Mouse (Mus musculus) layer of hippocampus, postnatal 10 days (tissue): Measurements from ENCODE around the gene Tns1. TPM values are rescaled to one million over a fixed set of nuclear protein-coding genes. Genes with fewer than 3 reads are reported as not detected.
"Not testable (repeated sequence)": the region's sequence is repeated elsewhere in the genome, so short reads cannot be mapped to it uniquely, and the experiment has no call there.

Source experiments
- DNase-seq, 2 experiments: peaks; one replicate each; pipeline ENCODE4 v3.0.0; 2021; ENCODE audit warnings: low spot score in 2 of 2
- total RNA-seq, 2 experiments: library from RNA; stranded (reverse); gene quantifications; 2 replicates each; pipeline ENCODE4 v1.2.3; 2021

Tns1 gene
- total RNA-seq, 2 experiments from 2014 or later: 35.2 to 35.3 TPM

DNA sequence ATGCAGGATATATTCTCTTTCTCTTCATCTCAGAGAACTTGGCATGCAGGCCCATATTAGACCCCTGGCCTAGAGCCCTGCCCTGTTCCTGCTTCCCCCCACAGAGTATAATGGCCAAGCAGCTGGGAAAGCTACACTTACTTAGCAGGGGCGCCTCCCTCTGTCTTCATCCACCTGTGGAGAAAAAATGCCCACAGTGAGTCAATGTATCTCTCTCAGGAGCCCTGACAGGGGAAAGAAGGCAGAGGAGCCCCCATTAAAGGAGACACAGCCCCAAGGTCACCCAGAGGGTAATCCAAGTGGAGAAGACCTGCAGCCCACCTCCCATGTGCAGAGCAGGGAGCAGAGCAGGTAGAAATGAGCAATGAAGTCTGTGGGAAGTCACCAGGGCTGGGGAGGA, 208.0 kb downstream of the Tns1 start:
- DNase-seq: no peak

DNA sequence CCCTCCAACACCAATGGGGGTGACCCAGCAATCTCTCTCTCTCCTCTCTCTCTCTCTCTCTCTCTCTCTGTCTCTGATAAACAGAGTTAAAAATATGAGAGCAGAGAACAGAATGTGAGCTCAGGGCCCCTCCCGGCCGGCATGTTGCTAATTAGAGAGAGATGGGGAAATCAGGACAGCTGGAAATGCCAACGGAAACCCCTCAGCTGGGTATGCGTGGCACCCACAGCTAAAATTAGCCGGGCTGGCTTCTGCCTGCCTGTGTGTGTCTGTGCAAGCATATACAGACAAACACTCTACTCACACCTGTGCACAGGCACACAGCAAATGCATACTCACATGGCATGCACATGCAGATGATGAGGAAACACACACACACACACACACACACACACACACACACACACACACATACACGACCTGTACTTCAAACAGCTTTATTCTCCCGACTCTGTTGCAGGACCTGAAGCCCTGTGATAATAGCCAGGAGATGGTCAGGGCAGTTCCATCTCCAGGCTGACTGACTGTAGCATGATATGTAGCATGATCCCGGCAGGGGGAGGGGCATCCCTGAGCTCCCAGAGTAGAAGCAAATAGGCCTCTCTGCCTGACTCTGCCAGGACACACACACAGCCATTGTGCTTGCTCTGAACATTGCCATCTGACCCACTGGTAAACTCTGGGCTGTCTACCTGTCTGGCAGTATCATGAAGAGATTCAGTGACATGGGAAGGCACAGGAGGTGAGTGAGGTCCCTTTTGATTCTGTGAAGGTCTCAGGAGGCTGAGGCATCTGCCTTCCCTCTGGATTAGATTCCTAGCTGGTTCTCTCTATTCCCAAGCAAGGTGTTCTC, 208.8 kb downstream of the Tns1 start:
- DNase-seq: peak; percentile 53 to 66

DNA sequence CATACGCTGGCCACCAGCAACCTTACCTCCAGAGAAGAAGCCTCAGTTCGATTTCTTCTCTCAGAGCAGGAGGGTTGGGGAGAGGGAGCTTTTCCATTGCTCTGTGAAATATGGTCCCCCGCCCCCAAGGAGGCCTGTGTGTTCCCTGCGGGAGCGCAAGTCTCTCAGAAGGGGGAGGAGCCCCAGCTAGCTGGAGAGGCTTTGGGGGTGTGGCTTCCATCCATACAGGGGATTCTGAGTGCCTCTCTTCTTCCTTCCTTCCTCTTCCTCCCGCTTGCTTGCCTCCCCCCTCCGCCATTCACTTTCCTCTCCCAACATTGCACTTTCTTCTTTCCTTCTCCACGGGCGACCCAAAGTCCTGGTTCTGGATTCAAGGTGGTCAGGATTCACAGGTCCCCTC, 210.2 kb downstream of the Tns1 start:
- peak in 1 of 2 experiments; percentile 13 for DNase-seq

DNA sequence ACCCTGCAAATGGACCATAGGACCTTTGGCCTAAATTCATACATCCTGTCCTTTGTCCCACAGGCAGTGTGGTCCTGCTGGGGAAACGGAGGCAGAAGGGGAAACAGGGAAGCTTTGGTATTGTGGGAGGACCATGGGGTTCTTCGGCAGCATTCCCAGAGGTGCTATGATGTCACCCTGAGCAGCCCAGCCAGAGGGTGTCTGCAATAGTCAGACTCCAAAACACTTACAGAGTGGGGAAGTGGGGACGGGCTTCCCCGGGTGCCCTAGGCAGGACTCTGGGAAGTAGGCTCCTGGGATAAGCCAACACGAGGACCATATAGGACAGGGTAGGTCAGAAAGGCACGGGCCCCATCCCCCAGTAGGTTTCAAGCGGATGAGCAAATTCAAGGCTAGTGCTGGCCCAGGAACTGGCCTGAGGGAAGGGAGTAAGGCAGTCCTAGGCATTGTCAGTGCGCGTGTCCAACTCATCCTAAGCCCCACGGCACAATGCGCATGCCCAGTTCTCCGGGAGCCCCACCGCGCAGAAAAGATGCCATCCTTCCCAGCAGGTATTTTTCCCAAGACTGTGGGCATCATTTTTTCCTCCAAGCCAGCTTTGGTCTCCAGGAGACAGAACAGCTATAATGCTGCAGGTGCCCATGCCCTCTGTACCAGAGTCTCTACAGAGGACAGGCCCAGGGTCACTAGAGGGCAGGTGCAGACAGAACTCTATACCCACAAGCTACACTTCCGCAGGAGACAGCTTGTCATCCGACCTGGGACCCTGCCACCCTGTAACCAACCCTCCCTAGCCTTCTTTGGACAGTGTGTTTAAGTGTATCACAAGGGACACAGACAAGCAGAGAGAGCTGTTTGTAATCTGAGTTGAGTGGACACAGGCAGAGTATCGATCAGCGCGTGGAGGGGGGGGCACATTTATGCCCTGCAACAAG, 210.9 kb downstream of the Tns1 start:
- peak in 1 of 2 experiments; percentile 4 for DNase-seq

DNA sequence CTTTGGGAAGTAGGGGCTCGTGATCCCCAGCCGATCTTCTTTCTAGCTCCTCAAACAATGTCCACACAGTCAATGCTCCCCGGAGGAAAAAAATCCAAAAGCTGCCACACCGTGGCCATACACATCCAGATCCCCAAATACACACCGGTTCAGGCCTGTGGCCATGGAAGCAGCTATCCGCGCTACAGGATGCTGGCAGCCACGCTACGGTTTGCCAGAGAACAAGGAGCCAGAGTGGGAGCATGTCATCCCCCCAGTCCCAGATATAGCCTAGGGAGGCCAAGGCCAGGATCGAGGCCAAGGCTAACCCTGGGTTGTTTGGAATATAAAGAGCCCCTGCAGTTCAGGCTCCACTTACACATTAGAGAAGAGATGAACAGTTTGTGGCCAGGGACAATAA, 211.8 kb downstream of the Tns1 start:
- DNase-seq: peak in 1 of 2 experiments; percentile 3

DNA sequence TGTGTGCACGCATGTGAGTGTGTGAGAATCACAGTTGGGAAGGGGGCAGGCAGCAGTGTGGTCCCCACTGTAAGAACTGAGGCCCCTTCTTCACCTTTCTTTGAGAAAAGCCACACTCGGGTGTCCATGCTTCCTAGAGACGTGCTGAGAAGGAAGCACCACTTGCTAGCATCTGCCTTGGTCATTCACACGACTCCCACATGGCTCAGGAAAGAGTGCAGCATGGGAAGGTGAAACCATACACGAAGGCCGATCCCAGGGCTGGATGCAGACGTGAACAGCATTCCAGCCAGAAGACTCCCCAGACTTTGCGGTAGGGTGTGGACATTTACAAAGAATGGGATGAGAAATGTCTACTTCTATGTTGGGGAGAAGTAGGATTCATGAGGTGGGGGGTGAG, 212.3 kb downstream of the Tns1 start:
- peak in 1 of 2 experiments; percentile 3 for DNase-seq

DNA sequence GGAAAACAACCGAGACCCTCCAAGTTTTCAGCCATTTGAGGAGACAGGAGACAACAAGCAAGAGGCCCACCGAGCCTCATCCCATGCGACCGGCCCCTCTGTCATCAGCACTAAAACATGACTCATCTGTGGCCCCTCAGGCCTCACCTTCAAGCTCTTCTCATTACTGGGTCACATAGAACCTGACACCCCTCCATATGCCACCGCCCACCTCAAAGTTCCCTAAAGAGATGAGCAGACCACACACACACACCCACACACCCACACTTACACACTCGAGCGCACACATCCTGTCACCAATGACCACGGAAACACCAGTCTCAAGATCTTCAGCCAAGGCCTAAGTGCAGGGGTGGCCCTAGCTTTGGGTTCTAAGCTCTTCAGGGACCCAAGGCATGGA, 213.5 kb downstream of the Tns1 start:
- DNase-seq: peak in 1 of 2 experiments; percentile 2

DNA sequence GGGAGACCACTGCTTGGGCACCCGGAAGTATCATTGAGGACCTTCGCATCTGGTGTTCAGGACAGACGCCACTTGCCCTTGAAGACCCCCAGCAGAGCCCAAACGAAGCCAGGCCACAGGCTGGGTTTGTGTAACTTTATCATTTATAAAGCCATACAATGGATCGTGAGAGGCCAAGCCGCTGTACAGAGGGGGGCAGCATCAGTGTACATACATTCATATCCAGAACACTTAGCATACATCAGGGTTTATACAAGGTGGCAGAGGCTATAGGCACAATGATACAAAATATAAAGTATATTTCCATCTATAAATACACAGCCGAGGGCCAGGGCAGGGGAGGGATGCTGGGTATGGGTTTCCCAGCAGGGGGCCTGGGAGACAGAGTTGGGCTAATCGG, 214.1 kb downstream of the Tns1 start:
- peak in 1 of 2 experiments; percentile 2 for DNase-seq

DNA sequence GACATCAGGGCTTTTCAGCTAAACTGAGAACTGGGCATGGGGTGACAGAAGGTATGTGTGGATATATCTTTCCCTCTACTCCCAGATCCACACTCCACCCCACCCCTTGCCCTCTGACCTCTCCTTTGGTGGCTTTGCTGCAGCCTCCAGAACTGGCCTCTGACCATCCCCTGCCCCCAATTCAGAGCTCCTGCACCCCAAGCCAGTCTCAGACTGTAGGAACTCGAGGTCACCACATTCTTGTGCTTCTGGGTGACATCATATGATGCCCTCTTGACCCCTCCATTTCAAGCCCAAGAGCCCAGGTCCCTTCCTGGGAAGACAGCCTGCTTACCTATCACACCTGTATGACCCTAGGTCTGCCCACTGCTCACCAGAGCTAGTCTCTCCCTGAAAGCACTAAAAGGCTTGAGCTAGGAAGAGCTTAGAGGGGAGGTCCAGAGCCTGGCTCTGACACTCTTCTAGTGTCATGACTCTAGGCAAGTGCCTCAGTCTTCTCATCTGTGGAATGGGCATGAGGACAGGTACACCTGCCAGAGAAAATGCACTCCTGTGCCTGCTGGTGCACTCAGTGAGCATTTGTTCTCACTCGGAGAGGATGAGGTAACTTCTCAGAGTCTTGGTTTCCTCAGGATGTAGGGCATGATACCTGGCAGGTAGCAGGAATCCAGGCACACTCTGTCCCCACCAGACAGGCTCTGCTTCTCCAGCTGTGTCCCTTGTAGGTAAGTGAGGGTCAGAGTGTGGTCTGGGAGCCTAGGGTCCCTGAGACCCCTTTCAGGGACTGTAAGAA, 214.9 kb downstream of the Tns1 start:
- DNase-seq: peak in 1 of 2 experiments; percentile 1

DNA sequence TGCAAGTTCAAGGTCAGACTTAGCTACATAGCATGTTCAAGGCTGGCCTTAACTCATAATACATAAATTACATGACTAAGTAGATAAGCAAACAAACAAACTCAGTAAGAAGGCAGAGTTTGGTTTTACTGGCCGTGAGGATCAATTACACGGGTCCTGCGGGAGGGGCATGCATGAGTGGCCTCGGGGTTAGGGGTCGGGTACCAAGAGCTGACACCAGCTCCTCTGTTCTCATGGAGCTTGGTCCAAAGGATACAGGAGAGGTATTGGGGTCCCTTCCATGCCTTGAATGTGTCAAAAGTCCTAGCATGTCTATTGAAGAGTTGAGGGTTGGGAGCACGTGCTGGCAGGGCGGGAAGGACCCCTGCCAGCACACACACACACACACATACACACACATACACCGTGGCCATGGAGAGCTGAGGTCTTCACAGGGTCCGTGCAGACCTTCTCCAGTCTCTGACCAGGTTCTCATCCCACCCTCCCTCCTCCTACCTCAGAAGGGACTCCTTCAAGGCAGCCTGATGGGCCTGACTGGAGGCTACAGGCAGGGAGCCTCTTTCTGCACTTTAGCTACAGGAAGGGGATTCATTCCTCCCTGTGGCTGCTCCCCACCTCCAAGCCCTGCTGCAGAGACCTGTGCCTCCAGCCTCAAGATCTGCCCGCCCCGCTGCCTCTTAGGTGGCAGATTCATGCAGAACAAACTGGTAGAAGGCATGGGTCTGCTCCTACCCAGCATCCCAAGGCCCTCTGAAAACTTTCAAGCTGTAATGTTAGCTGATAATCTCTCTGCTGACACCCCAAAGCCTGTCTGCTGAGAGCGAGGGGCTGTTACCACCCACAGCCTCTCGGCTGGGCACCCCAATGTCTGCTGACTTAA, 215.9 kb downstream of the Tns1 start:
- peak; percentile 3 to 7 for DNase-seq

DNA sequence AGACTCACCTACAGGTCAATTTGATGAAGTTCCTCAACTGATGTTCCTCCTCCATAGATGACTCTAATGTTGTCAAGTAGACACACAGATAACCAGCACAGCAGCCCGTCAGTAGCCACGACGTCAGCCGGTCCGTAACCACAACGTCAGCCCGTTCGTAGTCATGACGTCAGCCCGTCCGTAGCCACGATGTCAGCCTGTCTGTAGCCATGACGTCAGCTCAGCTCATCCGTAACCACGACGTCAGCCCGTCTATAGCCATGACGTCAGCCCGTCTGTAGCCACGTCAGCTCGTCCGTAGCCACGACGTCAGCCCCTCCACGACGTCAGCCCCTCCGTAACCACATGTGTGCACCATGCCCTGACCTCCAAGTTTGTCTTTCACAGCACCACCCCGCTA, 217.1 kb downstream of the Tns1 start:
- DNase-seq: peak; percentile 1 to 4

DNA sequence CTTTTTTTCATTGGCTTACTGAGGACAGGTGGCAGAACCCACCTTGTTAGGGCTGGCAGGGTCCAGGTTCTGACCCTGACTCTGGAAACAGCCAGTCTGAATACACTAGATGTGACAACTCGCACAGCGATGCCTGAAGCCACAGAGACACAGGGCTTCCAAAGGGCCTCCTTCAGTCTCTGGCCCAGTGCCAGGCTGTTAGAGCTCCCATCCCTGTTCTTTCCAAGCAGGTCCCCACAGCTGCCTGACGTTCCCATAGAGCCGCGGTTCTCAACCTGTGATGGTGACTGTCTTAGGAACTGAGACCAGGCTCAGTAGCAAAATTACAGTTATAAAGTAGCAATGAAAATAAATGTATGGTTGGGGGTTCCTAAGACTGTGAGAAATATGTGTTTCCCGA, 217.9 kb downstream of the Tns1 start:
- peak; percentile 4 to 10 for DNase-seq

DNA sequence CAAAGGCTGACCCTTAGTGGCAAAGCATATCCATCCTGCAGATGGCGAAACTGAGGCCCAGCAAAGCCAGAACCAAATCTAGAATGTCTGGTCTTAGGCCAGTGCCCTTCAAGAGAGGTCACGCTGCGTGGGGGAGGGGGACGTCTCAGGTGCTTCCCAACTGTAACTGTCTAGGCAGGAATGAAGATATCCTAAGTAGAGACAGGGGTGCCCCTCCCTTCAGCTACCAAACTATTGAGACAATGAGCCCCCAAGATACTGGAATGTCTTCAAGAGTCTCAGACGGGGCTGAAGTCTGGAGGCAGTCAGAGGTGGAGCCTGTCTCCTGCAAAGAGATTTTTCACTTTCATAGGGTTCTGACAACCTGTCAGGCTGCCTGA, 218.4 kb downstream of the Tns1 start:
- DNase-seq: peak in 1 of 2 experiments; percentile 9

DNA sequence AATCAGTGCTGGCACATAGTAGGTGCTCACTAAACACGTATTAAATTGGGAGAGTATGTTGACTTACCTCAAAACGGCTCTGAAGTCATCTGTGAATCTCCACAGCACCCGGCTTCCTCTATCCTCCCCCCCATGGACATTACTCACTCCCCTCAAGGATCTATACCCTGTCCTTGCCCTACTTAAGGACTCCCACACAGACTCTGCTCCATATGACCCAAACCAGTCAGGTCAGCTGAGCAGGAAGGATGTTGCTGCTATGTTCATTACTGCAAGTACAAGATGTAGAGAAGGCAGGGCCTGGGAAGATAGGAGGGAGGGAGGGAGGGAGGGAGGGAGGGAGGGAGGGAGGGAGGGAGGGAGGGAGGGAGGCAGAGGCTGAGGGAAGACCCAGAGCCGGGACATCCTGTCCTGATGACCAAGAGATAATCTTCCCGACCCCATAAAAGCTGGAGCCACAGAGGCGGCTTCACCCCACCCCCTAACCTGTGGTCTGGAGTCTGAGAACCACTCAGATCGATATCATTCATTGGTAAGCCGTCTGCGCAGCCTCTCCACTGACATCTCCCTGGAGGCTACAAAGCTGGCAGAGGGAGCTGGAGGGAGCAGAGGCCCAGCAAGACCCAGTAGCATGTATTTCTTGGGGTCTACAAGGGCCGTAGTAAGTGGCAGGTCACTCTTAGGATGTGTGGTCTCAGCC, 219.0 kb downstream of the Tns1 start:
- peak in 1 of 2 experiments; percentile 7 for DNase-seq

DNA sequence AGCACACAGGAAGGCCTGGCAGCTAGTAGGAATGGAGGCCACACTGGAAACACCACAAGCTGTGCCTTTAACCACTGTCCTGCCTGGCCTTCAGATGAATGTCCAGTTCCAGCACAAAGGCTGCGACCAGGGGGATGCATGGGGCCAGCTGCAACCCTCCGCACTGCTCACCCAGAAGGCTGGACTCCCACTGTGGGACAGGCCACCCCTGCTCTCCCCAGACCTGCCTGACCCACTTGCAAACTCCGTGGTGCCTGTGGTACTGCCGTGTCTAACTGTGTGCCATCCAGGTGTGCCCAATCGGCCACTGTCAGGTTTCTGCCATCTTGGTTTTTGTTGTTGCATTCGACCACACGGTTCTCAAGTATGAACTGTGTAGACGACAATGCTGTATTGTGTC, 219.6 kb downstream of the Tns1 start:
- DNase-seq: peak in 1 of 2 experiments; percentile 8

DNA sequence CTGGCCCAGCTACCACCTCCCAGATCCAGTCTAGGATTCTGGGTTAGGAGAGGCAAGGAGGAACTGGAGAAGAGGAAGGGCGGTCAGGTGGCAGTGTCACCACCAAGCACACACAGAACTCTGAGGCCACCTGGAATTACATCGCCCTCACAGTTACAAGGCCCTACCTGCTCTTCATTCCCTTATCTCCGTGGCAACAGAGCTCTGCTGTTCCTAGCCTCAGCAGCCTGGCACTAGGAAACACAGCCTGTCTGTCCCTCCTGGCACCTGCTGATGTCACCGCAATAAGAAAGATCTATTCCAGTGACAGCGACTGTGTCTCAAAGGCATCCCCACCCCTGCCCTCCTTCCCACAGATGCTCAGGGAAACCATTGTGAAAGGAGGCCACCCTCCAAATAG, 221.2 kb downstream of the Tns1 start:
- no peak for DNase-seq

DNA sequence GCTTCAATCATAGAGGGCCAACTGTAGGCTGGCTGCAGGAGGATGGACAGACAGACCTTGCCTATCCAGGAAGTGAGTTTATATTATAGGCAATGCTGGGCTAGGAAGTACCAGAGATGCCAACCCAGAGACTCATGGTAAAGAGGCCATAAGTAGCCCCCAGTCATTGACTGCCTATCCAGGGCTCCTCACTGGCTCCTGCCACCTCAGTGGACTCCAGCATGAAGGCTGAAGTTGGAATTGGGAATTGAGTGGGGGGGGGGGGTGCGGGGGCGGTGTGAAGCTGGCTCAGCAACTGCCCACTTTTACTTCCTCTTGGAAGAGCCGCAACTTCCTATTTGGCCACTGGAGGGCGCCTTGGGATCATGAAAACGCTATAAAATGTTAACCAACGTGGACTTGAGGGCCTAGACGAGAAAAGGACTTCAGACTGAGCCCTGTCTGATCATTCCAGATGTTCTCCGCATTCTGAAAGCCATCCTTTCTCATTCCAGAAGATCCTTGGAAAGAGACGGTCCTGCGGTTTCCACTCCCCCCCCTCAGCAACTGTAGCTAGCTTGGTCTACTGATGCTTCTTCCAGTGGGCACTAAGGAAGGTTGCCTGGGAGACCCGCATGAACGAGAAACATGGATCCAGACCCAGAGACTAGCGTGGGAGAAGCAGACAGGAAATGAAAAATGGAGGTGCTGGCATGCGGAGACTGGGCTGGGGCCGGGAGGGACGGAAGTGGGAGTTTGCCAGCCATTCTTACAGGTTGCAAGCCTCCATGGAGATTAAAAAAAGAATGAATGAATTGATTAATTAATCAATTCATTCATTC, 221.9 kb downstream of the Tns1 start:
- peak; percentile 84 to 88 for DNase-seq

DNA sequence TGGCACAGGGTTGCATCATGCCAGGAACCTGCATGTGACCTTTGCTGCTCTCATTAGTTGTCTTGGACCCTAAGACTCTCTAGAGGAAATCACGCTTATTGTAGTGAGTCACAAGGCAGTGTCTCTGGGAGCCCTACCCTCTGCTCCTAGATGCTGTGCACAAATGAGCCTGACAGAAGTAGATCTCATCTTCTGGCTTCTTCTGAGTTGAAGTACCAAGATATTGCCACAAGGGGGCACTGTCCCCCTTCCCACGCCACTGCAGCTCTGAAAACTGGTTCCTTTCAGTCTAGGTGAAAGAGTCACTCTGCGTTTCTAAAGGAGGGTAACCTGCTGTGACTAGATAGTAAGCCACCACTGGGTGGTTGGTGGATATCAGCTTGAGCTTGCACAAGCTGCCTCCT, 222.8 kb downstream of the Tns1 start:
- peak; percentile 81 to 87 for DNase-seq

DNA sequence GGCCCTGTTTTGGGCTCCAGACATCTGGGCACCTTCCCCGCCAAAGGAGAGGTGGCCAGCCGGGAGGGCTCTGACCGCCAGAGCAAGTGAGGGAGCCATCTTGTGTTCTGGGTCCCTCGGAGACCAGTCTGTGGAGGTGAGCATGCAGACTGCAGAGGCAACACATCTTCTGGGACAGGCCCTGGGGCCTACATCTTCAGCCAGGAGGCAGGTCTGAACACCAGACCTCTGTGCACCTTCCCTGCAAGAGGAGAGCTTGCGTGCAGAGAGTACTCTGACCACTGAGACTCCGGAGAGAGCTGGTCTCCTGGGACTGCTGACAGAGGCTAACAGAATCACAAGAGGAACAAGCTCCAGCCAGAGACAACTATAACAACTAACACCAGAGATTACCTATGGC, 228.8 kb downstream of the Tns1 start:
- not testable (repeated sequence) for DNase-seq
